Mouse (Mus musculus) stomach, embryonic 15.5 days (tissue): Measurements from ENCODE around the gene Fam102a. TPM values are rescaled to one million over a fixed set of nuclear protein-coding genes. Genes with fewer than 3 reads are reported as not detected.
"Not testable (repeated sequence)": the region's sequence is repeated elsewhere in the genome, so short reads cannot be mapped to it uniquely, and the experiment has no call there.

Experiments
- ATAC-seq: fragments of 200-750 bp; cut with Nextera tagmentation; 2 replicates; pipeline ENCODE4 v1.8.0; 2017; ENCODE audit warnings: low read depth, moderate number of reproducible peaks, moderate TSS enrichment; ENCODE audit not compliant: insufficient read depth, low FRiP score
- H3K27ac ChIP-seq: fragments of 300-500 bp; sonication (generic); 2 replicates; pipeline ENCODE4 v1.5.1; 2015; ENCODE audit warnings: mild to moderate bottlenecking, inconsistent platforms
- H3K27me3 ChIP-seq: fragments of 300-500 bp; sonication (generic); replicated peaks from 2 replicates; pipeline ENCODE4 v1.6.1; 2015; ENCODE audit warnings: inconsistent platforms
- H3K36me3 ChIP-seq: fragments of 300-500 bp; sonication (generic); 2 replicates; pipeline ENCODE4 v1.6.1; 2015; ENCODE audit warnings: inconsistent platforms
- H3K4me1 ChIP-seq: fragments of 300-500 bp; sonication (generic); 2 replicates; pipeline ENCODE4 v1.6.1; 2015; ENCODE audit warnings: inconsistent platforms
- H3K4me2 ChIP-seq: fragments of 300-500 bp; sonication (generic); 2 replicates; pipeline ENCODE4 v1.6.1; 2015; ENCODE audit warnings: mild to moderate bottlenecking, inconsistent platforms
- H3K4me3 ChIP-seq: fragments of 300-500 bp; sonication (generic); replicated peaks from 2 replicates; pipeline ENCODE4 v1.5.1; 2015; ENCODE audit warnings: inconsistent platforms
- H3K9ac ChIP-seq: fragments of 300-500 bp; sonication (generic); 2 replicates; pipeline ENCODE4 v1.6.1; 2015; ENCODE audit warnings: inconsistent platforms
- H3K9me3 ChIP-seq: fragments of 300-500 bp; sonication (generic); 2 replicates; pipeline ENCODE4 v1.6.1; 2016; ENCODE audit warnings: inconsistent platforms
- WGBS: fragments of 180-500 bp; shearing (Covaris S2); methylation state at CpG from one replicate; pipeline ENCODE4 v1.1.7; 2015; 5-methylcytosine and 5-hydroxymethylcytosine counted together
- polyA plus RNA-seq: library from polyadenylated mRNA; unstranded; fragments of >200 nt; fragmentation: Nextera tagmentation; extraction: Ambion mirVana; gene quantifications from 2 replicates; pipeline ENCODE4 v1.2.1, GENCODE M21; 2015

The Fam102a gene
- polyA plus RNA-seq, result 11.2 and 13.0 TPM in 2 replicates

DNA sequence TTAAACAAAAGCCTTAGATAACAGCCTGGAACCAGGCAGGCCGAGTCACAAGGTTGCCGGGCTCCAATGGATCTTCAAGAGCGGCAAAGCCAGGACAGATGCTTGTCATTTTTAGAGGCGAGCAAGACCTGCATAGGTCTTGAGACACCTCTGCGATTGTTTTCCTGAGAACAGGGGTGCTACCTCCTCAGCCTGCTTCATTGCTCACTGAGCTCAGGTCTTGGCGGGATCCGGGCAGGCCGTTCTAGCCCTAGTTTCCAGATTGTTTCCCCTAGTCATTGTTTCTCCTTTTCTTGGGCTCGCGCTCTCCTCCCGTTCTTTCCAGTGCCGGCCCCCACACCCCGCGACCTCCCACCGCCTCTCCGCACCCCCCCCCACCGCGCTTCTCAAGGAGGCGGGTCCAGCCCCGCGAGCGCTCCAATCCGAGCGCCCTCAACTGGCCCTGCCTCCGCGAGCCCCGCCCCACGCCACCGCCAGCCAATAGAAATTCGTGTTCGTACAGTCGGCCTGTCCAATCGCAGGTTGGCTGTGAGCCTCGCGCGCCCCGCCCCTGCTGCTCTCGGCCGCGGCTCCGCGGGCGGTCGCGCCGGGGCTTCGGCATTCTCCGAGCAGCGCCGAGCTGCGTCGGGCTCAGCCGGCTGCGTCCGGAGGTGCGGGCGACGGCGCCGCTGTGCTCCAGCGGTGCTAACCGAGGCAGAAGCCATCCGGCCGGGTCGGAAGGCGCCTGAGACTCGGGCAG, at the start of gene Fam102a:
Fam102a (plus strand) TSS at position 600 of the 739 bp plus-strand sequence.
- peak within 1 kb of the TSS; percentile 85 for H3K9ac ChIP-seq
- H3K9me3 ChIP-seq, result no peaks in the 10 kb centered on the region
- H3K4me1 ChIP-seq, result peaks cover 46% of the 10 kb centered on the region
- peak within 1 kb of the TSS; percentile 85 for H3K4me2 ChIP-seq
- under 1% methylated on average over 66 of the region's 67 CpGs for WGBS
- ATAC-seq, result peak; percentile 93
- H3K4me3 ChIP-seq, result peak within 1 kb of the TSS; percentile 80
- no peaks in the 10 kb centered on the region for H3K36me3 ChIP-seq
- peak within 1 kb of the TSS; percentile 99 for H3K27ac ChIP-seq
- H3K27me3 ChIP-seq, result no peaks in the 10 kb centered on the region

DNA sequence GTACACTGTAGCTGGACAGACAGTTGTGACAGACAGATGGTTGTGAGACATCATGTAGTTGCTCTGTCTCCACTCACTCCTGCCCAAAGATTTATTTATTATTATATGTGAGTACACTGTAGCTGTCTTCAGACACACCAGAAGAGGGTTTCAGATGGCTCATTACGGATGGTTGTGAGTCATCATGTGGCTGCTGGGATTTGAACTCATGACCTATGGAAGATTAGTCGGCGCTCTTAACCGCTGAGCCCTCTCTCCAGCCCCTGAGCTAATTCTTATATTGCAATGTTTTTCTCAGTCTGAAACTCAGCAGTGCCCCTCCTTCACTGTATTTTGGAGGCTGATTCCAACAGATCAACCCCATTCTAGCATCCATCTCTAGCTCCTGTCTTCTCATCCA, 49.4 kb upstream of the Fam102a start:
- H3K4me1 ChIP-seq, result no peaks in the 10 kb centered on the region
- no peaks in the 10 kb centered on the region for H3K36me3 ChIP-seq
- no peak overlapping the region for H3K9ac ChIP-seq
- WGBS, result 77% methylated on average over 4 of the region's 4 CpGs
- no peak overlapping the region for H3K4me3 ChIP-seq
- no peak overlapping the region for H3K27ac ChIP-seq
- H3K27me3 ChIP-seq, result no peaks in the 10 kb centered on the region
- H3K4me2 ChIP-seq, result no peak overlapping the region
- no peak for ATAC-seq
- no peaks in the 10 kb centered on the region for H3K9me3 ChIP-seq

DNA sequence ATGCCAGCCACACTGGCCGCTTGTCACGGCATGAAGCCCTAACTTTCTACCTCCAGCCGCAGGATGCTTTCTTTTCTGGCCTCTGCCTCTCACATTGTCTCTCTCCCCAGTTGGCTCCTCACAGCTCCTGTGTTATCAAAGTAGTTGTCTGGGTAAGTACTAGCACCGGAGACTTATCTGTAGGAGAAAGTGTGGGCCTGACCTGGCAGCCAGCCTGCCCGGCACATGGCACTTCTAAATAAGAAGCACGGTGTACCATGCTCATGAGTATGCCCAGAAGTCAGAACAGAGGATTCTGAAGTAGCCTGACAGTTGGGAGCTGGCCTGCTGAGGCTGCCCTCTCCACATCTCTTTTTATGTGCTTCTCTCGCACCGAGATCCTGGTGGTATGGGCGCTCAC, 49.0 kb upstream of the Fam102a start:
- Histone ChIP-seq H3K27ac (no peak overlapping the region), H3K4me3 (no peak overlapping the region), H3K27me3 (no peaks in the 10 kb centered on the region), H3K9ac (no peak overlapping the region), H3K9me3 (no peaks in the 10 kb centered on the region), H3K4me1 (no peaks in the 10 kb centered on the region), H3K4me2 (no peak overlapping the region), H3K36me3 (no peaks in the 10 kb centered on the region)
- no peak for ATAC-seq
- WGBS, result 90% methylated on average over 9 of the region's 9 CpGs

DNA sequence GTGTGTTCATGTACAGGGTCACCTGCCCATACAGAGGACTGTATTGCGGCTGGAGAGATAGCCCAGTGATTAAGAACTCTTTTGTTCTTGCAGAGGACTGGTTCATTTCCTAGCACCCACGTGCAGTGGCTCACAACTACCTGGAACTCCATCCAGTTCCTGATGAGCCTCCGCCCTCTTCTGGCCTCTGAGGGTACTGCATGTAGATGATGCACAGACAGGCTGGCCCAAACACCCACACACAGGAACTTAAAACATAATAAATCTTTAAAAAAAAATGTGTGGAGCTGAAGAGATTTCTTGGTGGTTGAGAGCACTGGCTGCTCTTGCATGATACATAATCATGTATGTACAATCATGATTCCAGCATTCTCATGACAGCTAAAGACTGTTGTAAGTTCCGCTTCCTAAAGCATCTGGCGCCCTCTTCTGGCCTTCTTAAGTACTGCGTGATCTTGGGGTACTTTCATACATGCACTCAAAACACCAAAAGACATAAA, 48.0 kb upstream of the Fam102a start:
- Histone ChIP-seq H3K4me1 (no peaks in the 10 kb centered on the region), H3K27ac (no peak overlapping the region), H3K36me3 (no peaks in the 10 kb centered on the region), H3K9me3 (no peaks in the 10 kb centered on the region), H3K9ac (no peak overlapping the region), H3K27me3 (no peaks in the 10 kb centered on the region), H3K4me2 (no peak overlapping the region), H3K4me3 (no peak overlapping the region)
- 6% methylated on average over 6 of the region's 6 CpGs for WGBS
- ATAC-seq, result peak; percentile 60; the same call in 1 of the 2 replicates

DNA sequence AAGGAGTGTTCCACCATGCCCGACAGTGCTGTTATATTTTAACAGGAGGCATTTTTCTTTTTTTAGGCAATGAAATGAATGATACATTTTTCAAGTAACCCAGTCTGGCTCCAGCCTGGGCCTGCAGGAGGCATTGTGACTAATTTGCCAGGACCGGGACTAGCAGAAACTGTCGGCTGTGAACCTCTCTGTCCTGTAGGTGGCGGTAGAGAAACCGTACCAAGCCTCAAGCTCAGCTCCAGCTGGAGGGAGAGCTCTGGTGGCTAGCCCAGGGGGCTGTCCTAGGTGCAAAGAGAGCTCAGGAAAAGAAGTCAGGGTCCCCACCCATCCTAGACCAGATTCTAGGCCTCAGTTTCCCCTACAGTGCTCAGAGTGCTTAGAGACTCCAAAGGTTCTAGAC, 46.5 kb upstream of the Fam102a start:
- Histone ChIP-seq H3K4me2 (no peak overlapping the region), H3K27ac (no peak overlapping the region), H3K9me3 (no peaks in the 10 kb centered on the region), H3K4me1 (no peaks in the 10 kb centered on the region), H3K36me3 (no peaks in the 10 kb centered on the region), H3K27me3 (no peaks in the 10 kb centered on the region), H3K9ac (no peak overlapping the region), H3K4me3 (no peak overlapping the region)
- ATAC-seq, result peak; percentile 27; the same call in 1 of the 2 replicates
- WGBS, result 0% methylated on average over 5 of the region's 5 CpGs

DNA sequence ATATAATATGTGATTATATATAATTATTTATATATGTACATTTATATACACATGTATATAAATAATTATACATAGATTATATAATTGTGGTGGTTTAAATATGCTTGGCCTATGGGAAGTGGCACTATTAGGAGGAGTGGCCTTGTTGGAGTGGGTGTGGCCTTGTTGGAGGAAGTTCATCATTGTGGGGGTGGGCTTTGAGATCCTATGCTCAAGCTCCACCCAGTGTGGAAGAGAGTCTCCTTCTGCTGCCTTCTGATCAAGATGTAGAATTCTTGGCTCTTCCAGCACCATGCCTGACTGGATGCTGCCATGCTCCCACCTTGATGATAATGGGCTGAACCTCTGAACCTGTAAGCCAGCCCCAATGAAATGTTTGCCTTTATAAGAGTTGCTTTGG, 44.4 kb upstream of the Fam102a start:
- not testable (repeated sequence) for H3K4me3 ChIP-seq, H3K9ac ChIP-seq, H3K27ac ChIP-seq, H3K9me3 ChIP-seq, H3K4me1 ChIP-seq, H3K36me3 ChIP-seq, H3K4me2 ChIP-seq, ATAC-seq, H3K27me3 ChIP-seq

DNA sequence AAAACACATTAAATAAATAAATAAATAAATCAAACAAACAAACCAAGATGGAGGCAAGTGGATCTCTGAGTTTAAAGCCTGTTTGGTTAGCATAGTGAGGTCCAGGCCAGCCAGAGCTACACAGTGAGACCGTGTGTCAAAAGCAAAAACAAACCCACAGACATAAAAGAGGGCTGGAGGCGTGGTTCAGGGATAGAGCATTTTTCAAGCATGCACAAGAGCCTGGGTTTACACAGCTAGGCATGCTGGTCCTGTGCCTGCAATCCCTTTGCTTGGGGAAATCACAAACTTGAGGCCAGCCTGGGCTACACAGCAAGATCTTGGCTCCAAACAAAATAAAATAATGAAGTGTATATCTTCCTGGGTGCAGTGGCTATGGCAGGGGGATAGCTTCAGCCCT, 42.5 kb upstream of the Fam102a start:
- WGBS, result 58% methylated on average over 2 of the region's 2 CpGs
- Histone ChIP-seq H3K4me2 (no peak overlapping the region), H3K4me3 (no peak overlapping the region), H3K9me3 (no peaks in the 10 kb centered on the region), H3K36me3 (no peaks in the 10 kb centered on the region), H3K9ac (no peak overlapping the region), H3K27ac (no peak overlapping the region), H3K4me1 (no peaks in the 10 kb centered on the region), H3K27me3 (no peaks in the 10 kb centered on the region)
- no peak for ATAC-seq

DNA sequence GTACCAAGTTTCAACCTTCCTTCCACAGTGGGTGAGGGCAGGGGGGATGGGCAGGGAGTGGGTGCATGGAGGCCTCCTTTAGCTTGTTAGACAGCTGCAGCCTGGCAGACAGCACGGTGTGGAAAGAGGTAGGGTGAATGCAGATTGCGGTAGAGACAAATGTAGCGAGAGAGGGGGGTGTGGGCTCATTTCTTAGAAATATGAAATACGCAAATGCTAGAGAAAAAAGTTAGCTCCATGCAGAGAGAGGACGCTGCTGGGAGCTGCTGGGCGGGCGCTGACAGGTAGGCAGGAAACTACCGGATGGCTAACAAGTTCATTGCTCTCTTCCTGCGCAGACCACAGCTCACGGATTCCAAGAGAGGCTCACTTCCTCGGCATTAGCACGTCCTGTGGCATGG, 41.8 kb upstream of the Fam102a start:
- no peak for ATAC-seq
- Histone ChIP-seq H3K4me1 (no peaks in the 10 kb centered on the region), H3K36me3 (no peaks in the 10 kb centered on the region), H3K27ac (no peak overlapping the region), H3K9me3 (no peaks in the 10 kb centered on the region), H3K9ac (no peak overlapping the region), H3K27me3 (no peaks in the 10 kb centered on the region), H3K4me3 (no peak overlapping the region), H3K4me2 (no peak overlapping the region)
- 51% methylated on average over 12 of the region's 12 CpGs for WGBS

DNA sequence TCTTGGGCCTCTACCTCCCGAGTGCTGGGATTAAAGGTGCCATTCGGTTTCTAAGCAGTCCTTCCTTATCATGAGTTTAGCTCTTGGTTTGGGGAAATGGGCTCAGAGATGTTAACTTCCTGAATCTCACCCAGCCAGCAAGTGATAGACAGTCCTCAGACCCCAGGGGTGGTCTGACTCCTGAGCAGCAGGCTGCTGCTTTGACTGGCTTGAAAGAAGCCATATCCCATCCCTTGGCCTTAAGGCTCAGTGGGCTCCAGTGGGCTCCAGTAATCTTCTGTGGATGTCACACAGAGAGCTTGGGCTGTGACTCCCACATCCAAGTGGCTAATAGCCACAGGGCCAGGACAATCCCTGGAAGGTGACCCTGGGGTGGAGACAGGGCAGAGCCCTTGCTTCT, 40.6 kb upstream of the Fam102a start:
- Histone ChIP-seq H3K27me3 (no peaks in the 10 kb centered on the region), H3K4me2 (no peak overlapping the region), H3K9me3 (no peaks in the 10 kb centered on the region), H3K4me1 (no peaks in the 10 kb centered on the region), H3K4me3 (no peak overlapping the region), H3K9ac (no peak overlapping the region), H3K27ac (no peak overlapping the region), H3K36me3 (no peaks in the 10 kb centered on the region)
- 59% methylated on average over 2 of the region's 2 CpGs for WGBS
- no peak for ATAC-seq

DNA sequence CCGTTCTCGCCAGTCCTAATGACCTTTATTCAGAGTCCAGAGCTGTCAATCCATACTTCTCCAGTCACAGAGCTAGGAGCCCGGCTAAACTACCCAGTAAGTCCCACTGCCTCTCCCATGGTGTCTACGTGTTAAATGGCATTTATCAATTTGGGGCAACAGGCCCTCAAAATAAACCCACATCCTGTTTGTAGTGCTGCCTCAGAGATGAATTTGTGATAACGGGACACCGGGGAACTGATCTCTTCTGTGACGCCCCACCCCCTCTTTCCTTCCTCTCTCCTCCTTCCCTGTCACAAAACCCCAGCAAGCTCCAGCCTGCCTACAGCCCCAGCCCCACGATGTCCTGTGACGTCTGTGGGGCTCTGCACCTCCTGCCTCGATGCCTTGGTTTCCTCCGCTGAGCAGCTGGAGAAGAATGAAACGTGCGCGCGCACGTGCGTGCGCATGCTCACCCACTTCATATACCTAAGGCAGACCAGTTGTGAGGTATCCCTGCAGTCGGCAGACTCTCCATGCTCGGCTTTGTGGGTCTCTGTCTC, 39.9 kb upstream of the Fam102a start:
- no peaks in the 10 kb centered on the region for H3K4me1 ChIP-seq
- H3K27ac ChIP-seq, result no peak overlapping the region
- no peaks in the 10 kb centered on the region for H3K9me3 ChIP-seq
- no peaks in the 10 kb centered on the region for H3K27me3 ChIP-seq
- H3K4me2 ChIP-seq, result peak overlapping the region; percentile 25; the same call in 1 of the 2 replicates
- 67% methylated on average over 20 of the region's 20 CpGs for WGBS
- no peak overlapping the region for H3K4me3 ChIP-seq
- H3K9ac ChIP-seq, result no peak overlapping the region
- no peak; the same call in 1 of the 2 replicates for ATAC-seq
- no peaks in the 10 kb centered on the region for H3K36me3 ChIP-seq

DNA sequence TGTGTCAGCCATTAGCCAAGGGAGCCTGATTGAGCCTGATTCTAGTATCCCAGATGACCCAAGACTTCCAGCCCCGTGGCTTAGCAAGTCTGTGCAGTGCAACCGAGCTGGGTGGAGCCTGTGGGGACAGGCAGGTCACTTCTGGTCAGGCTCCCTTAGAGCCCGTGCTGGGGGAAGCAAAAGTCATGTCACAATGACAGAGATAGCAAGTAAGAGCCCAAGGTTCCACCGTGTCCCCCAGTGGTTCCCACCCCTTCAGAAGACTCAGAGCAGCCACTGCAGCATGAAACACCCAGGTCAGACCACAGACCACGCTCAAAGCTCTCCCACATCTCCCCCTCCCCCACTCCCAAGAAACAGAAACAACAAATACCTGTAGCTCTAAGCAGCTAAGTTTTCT, 38.9 kb upstream of the Fam102a start:
- Histone ChIP-seq H3K4me3 (no peak overlapping the region), H3K27me3 (no peaks in the 10 kb centered on the region), H3K9ac (no peak overlapping the region), H3K4me2 (no peak overlapping the region), H3K36me3 (no peaks in the 10 kb centered on the region), H3K27ac (no peak overlapping the region), H3K4me1 (no peaks in the 10 kb centered on the region), H3K9me3 (no peaks in the 10 kb centered on the region)
- ATAC-seq, result no peak
- 46% methylated on average over 5 of the region's 5 CpGs for WGBS

DNA sequence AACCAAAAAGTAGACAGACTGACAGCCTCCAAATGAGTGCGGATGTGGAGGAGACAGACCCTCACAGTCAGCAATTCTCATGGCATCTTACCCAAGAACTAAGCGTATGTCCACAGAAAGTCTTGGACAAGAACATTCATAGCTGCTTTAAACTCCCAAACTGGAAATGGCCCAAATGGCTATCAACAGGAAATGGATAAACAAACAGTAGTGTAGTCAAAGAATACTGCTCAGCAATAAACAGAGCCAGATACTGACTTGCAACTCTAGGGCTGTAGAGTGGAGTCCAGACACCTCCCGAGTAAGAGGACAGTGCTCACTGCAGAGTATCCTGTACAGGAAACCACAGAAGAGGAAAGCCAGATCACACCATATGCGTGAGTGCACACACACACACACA, 35.8 kb upstream of the Fam102a start:
- 79% methylated on average over 4 of the region's 4 CpGs for WGBS
- no peak overlapping the region for H3K27ac ChIP-seq
- no peak overlapping the region for H3K4me2 ChIP-seq
- no peak overlapping the region for H3K4me3 ChIP-seq
- H3K36me3 ChIP-seq, result no peaks in the 10 kb centered on the region
- no peaks in the 10 kb centered on the region for H3K27me3 ChIP-seq
- H3K4me1 ChIP-seq, result peaks cover 8% of the 10 kb centered on the region; the same call in 1 of the 2 replicates
- no peaks in the 10 kb centered on the region for H3K9me3 ChIP-seq
- H3K9ac ChIP-seq, result no peak overlapping the region
- ATAC-seq, result no peak
